Mouse (Mus musculus) embryonic facial prominence, embryonic 11.5 days (tissue): ENCODE results near the gene Fam189a1. TPM values are rescaled to one million over a fixed set of nuclear protein-coding genes. Genes with fewer than 3 reads are reported as not detected.

ENCODE experiments used
- ATAC-seq: fragments of 200-750 bp; cut with Nextera tagmentation; replicated peaks from 2 replicates; pipeline ENCODE4 v1.8.0; 2017; ENCODE audit warnings: low read depth; ENCODE audit not compliant: insufficient number of reproducible peaks, low FRiP score, low TSS enrichment
- DNase-seq: peaks from one replicate; pipeline ENCODE4 v3.0.0-alpha.2; 2015; ENCODE audit warnings: low spot score
- H3K27ac ChIP-seq: fragments of 300-500 bp; sonication (generic); replicated peaks from 2 replicates; pipeline ENCODE4 v1.5.1; 2014; ENCODE audit warnings: mild to moderate bottlenecking, low read depth, low read length, control low read depth
- H3K27me3 ChIP-seq: fragments of 300-500 bp; sonication (generic); 2 replicates; pipeline ENCODE4 v1.6.1; 2014; ENCODE audit warnings: mild to moderate bottlenecking, low read length, moderate library complexity, mixed read lengths; ENCODE audit not compliant: control insufficient read depth, insufficient read depth
- H3K36me3 ChIP-seq: fragments of 300-500 bp; sonication (generic); replicated peaks from 2 replicates; pipeline ENCODE4 v1.6.1; 2014; ENCODE audit warnings: low read depth, mild to moderate bottlenecking, low read length, moderate library complexity, mixed read lengths; ENCODE audit not compliant: control insufficient read depth, insufficient read depth
- H3K4me1 ChIP-seq: fragments of 300-500 bp; sonication (generic); 2 replicates; pipeline ENCODE4 v1.6.1; 2014; ENCODE audit warnings: low read length, mixed read lengths; ENCODE audit not compliant: control insufficient read depth, insufficient read depth
- H3K4me2 ChIP-seq: fragments of 300-500 bp; sonication (generic); 2 replicates; pipeline ENCODE4 v1.6.1; 2014; ENCODE audit warnings: low read depth, mild to moderate bottlenecking, control low read depth, low read length, moderate library complexity
- H3K4me3 ChIP-seq: fragments of 300-500 bp; sonication (generic); 2 replicates; pipeline ENCODE4 v1.5.1; 2014; ENCODE audit warnings: low read depth, low read length, control low read depth
- H3K9ac ChIP-seq: fragments of 300-500 bp; sonication (generic); replicated peaks from 2 replicates; pipeline ENCODE4 v1.6.1; 2014; ENCODE audit warnings: mild to moderate bottlenecking, control low read depth, low read length
- H3K9me3 ChIP-seq: fragments of 300-500 bp; sonication (generic); replicated peaks from 2 replicates; pipeline ENCODE4 v1.6.1; 2016; ENCODE audit warnings: mild to moderate bottlenecking, low read length, inconsistent platforms, mixed read lengths; ENCODE audit not compliant: control insufficient read depth
- WGBS: fragments of 180-500 bp; shearing (Covaris S2); extraction: QIAGEN DNeasy Blood & Tissue Kit; methylation state at CpG from one replicate; pipeline ENCODE4 v1.1.7; 2014; 5-methylcytosine and 5-hydroxymethylcytosine counted together
- polyA plus RNA-seq: library from polyadenylated mRNA; unstranded; fragments of >200 nt; fragmentation: Nextera tagmentation; extraction: Ambion mirVana; gene quantifications from 2 replicates; pipeline ENCODE4 v1.2.1, GENCODE M21; 2014

Fam189a1 gene
- polyA plus RNA-seq, 1 experiment from 2014 or later: 0.88 TPM

DNA sequence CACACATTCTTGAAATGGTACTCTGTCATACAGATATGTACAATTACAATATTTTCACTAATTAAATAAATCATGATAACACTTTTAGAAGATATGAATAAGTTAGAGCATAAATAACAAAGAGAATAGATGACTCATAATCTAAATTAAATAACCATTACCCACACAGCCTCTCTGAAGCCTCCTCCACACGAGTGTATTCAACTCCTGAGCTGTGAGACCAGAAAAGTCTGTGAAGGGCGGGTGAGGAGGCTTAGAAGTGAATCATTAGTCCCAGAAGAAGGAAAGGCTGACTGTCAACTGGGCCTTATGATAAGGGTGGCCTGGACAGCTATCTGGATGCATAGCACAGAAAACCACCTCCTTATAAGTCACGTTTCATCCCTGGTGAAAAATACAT lies 222.3 kb downstream of the Fam189a1 start:
- Histone ChIP-seq H3K4me2 (no peak overlapping the region), H3K9me3 (no peaks in the 10 kb centered on the region), H3K4me1 (no peaks in the 10 kb centered on the region), H3K9ac (no peak overlapping the region), H3K36me3 (no peaks in the 10 kb centered on the region), H3K27ac (no peak overlapping the region), H3K4me3 (no peak overlapping the region), H3K27me3 (no peaks in the 10 kb centered on the region)
- ATAC-seq: no peak
- no peak for DNase-seq
- 69% methylated on average over 3 of the region's 3 CpGs for WGBS

DNA sequence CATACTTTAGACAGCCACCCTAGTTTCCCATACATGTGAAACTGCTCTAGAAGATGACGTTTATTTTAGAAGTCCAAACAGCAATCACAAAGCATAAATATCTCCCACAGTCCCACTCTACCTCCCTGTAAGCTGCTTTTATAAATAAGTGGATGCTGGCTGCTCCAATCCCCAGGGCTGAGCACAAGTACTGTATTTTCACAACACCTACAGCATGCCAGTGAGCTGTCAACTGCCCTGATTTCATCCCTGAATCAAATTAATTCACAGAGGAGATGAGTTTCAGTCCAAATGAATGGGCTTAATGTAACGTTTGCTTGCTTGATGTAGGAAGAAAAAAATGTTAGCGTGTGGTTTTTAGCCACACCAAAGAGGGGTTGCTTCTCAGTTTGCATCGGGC lies 225.4 kb downstream of the Fam189a1 start:
- 90% methylated on average over 4 of the region's 4 CpGs for WGBS
- Histone ChIP-seq H3K27ac (no peak overlapping the region), H3K27me3 (no peaks in the 10 kb centered on the region), H3K36me3 (no peaks in the 10 kb centered on the region), H3K4me3 (no peak overlapping the region), H3K4me1 (no peaks in the 10 kb centered on the region), H3K4me2 (no peak overlapping the region), H3K9me3 (no peaks in the 10 kb centered on the region), H3K9ac (no peak overlapping the region)
- no peak for ATAC-seq
- DNase-seq: no peak

DNA sequence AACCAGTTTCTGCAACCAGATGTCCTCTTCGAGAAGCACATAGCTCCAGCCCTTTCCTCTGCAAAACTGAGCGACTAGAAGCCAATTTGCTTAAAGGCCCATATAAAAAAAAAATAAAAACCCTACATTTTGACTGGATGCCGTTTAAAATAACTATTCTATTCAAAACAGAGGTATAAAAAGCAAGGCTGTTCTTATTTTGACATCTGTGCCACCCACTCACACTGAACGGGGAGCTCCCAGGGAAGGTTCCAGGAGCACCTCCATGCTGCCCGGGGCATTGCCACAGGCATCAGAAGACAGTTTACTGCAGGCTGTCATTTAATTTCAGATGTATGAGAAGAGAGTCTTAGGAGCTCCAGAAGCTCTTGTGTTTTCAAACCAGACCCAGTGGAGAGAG lies 232.5 kb downstream of the Fam189a1 start:
- DNase-seq (no peak), ATAC-seq (no peak)
- no peaks in the 10 kb centered on the region for H3K4me1 ChIP-seq
- no peak overlapping the region for H3K4me2 ChIP-seq
- H3K9ac ChIP-seq: no peak overlapping the region
- WGBS: 80% methylated on average over 5 of the region's 5 CpGs
- H3K27me3 ChIP-seq: no peaks in the 10 kb centered on the region
- H3K9me3 ChIP-seq: no peaks in the 10 kb centered on the region
- H3K27ac ChIP-seq: no peak overlapping the region
- H3K4me3 ChIP-seq: no peak overlapping the region
- H3K36me3 ChIP-seq: no peaks in the 10 kb centered on the region

DNA sequence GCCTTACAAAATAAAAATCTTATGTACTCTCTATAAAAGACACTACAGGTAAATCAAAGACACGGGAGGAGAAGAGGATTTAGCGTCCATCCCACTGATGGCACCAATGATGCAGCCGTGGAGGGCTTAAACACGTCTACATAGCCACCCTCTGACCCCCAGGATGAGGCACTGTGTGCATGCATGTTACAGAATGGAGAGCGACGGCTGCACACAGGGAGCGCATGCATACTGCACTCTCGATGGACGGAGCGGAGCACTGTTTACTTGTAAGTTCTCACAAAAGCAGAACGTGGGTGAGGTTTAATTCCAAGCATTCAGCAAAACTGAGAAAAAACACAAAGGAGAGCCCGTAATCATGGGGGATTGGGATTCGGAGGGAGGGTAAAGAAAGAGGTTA lies 235.2 kb downstream of the Fam189a1 start:
- ATAC-seq: no peak
- no peak overlapping the region for H3K4me2 ChIP-seq
- H3K27ac ChIP-seq: no peak overlapping the region
- DNase-seq: no peak
- H3K4me3 ChIP-seq: no peak overlapping the region
- no peaks in the 10 kb centered on the region for H3K4me1 ChIP-seq
- no peaks in the 10 kb centered on the region for H3K27me3 ChIP-seq
- WGBS: 80% methylated on average over 13 of the region's 13 CpGs
- no peaks in the 10 kb centered on the region for H3K9me3 ChIP-seq
- no peak overlapping the region for H3K9ac ChIP-seq
- H3K36me3 ChIP-seq: no peaks in the 10 kb centered on the region

DNA sequence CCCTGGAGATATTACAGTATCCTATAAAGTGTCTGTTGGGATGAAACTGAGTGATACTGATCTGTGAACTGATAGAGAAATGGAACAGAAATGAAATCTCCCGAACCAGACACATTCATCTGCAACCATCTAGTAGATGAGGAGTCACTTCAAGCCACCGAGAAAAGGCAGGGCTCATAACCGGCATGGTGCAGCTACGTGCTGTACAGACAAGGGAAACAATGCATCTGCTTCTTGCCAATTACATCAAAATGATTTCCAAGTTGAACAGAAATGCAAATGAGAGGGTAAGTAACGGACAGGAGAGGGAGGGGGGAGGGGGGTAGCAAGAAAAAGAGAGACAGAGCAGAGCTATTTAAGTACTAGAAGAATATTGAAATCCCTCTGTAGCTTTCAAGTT lies 235.6 kb downstream of the Fam189a1 start:
- H3K9me3 ChIP-seq: no peaks in the 10 kb centered on the region
- no peak overlapping the region for H3K9ac ChIP-seq
- WGBS: 67% methylated on average over 5 of the region's 5 CpGs
- no peak for DNase-seq
- no peaks in the 10 kb centered on the region for H3K4me1 ChIP-seq
- H3K4me2 ChIP-seq: no peak overlapping the region
- H3K27ac ChIP-seq: no peak overlapping the region
- no peaks in the 10 kb centered on the region for H3K36me3 ChIP-seq
- no peak overlapping the region for H3K4me3 ChIP-seq
- H3K27me3 ChIP-seq: no peaks in the 10 kb centered on the region
- no peak for ATAC-seq

DNA sequence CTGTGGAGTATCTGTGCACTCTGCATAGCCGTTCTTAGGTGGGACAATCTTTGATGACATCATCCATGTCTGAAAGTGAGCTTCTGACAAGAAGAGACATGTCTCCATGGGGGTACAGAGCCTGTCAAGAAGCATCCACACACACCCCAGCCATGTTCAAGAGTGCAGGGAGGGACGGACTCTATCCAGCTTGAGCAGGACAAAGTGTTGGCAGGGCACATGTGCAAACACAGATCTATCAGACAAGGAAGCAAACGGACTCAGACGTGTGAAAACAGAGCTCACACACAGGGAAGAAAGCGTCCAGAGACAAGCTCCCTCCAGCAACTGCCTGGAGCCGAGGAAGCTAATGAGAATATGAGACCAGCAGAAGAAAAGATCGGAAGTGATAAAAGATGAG lies 239.7 kb downstream of the Fam189a1 start:
- DNase-seq: no peak
- WGBS: 59% methylated on average over 7 of the region's 7 CpGs
- no peak overlapping the region for H3K9ac ChIP-seq
- no peak overlapping the region for H3K27ac ChIP-seq
- ATAC-seq: no peak
- H3K27me3 ChIP-seq: no peaks in the 10 kb centered on the region
- H3K36me3 ChIP-seq: no peaks in the 10 kb centered on the region
- H3K4me2 ChIP-seq: no peak overlapping the region
- no peak overlapping the region for H3K4me3 ChIP-seq
- H3K9me3 ChIP-seq: no peaks in the 10 kb centered on the region
- H3K4me1 ChIP-seq: no peaks in the 10 kb centered on the region

DNA sequence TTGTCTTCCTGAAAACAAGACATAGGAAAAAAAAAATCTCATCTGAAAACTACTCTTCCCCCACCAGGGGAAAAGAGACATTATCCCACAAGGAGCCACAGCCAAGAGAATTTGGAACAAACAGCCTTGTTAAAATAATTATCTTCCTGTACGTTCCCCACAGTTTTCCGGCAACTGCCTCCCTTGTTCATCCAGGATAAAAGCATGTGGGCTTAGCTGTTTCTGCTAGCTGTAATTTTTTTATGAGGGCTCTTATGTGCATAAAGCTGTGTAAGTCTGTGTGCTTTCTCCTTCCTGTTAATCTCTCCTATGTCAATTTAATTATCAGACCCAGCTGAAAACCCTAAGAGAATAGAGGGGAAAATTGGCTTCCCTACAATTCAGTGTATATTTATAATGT lies 241.2 kb downstream of the Fam189a1 start:
- Histone ChIP-seq H3K4me3 (no peak overlapping the region), H3K9ac (no peak overlapping the region), H3K27me3 (no peaks in the 10 kb centered on the region), H3K9me3 (no peaks in the 10 kb centered on the region), H3K4me2 (no peak overlapping the region), H3K4me1 (no peaks in the 10 kb centered on the region), H3K27ac (no peak overlapping the region), H3K36me3 (no peaks in the 10 kb centered on the region)
- ATAC-seq (no peak), DNase-seq (no peak)
- WGBS: 55% methylated on average over 2 of the region's 2 CpGs

DNA sequence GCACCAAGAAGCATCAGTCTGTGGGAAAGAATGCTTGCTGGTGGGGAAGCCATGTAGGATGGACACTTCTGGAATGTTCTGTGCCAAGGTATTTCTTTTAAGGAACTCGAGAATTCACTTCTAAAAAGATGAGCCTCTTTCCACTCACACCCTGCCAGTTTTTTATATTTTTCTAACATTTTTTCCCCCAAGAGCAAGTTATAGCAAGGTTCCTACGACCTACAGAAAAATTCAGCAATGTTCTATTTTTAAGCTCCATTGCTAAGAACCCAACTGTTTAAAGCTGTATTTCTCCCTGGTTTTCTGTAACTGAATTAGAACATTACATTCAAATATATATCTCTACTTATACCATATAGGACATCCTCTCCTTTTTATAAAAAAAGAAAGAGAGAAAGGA lies 244.4 kb downstream of the Fam189a1 start:
- H3K27ac ChIP-seq: no peak overlapping the region
- 79% methylated on average over 2 of the region's 2 CpGs for WGBS
- no peaks in the 10 kb centered on the region for H3K4me1 ChIP-seq
- ATAC-seq: no peak
- no peaks in the 10 kb centered on the region for H3K36me3 ChIP-seq
- DNase-seq: no peak
- H3K9me3 ChIP-seq: no peaks in the 10 kb centered on the region
- H3K4me3 ChIP-seq: no peak overlapping the region
- no peak overlapping the region for H3K9ac ChIP-seq
- no peak overlapping the region for H3K4me2 ChIP-seq
- H3K27me3 ChIP-seq: no peaks in the 10 kb centered on the region

DNA sequence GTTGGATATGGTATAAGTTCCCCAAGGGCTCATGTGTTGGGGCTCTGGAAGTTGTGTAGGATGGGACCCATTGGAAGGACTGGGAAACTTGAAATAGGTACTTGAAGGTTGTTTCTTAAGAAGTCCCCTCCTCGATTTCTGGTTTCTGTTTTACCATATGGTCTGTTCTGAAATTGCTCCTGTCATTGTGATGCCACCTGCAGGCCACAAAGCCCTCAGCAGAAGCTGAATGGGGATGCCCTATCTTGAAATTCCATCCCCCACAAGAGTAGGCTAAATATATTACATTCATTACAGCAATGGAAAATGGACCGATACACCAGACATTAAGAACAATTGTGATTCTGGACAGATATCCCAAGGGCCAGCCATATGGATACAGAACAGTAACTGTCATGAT lies 246.2 kb downstream of the Fam189a1 start:
- DNase-seq (no peak), ATAC-seq (no peak)
- no peak overlapping the region for H3K4me3 ChIP-seq
- H3K9me3 ChIP-seq: no peaks in the 10 kb centered on the region
- H3K27ac ChIP-seq: no peak overlapping the region
- H3K4me2 ChIP-seq: no peak overlapping the region
- no peak overlapping the region for H3K9ac ChIP-seq
- 81% methylated on average over 2 of the region's 2 CpGs for WGBS
- H3K27me3 ChIP-seq: no peaks in the 10 kb centered on the region
- H3K4me1 ChIP-seq: no peaks in the 10 kb centered on the region
- H3K36me3 ChIP-seq: no peaks in the 10 kb centered on the region
